Mouse (Mus musculus) liver, embryonic 15.5 days (tissue): ENCODE measurements at regions not wholly inside any gene's neighbourhood (a gene's known extent, or its start where the extent isn't known, plus 50 kb on each side); places are given as distances from the start of the nearest gene placed in this dataset.

ENCODE experiments used
- ATAC-seq: fragments of 200-750 bp; cut with Nextera tagmentation; 2 replicates; pipeline ENCODE4 v1.8.0; 2017; ENCODE audit warnings: moderate number of reproducible peaks, mild to moderate bottlenecking, moderate library complexity; ENCODE audit not compliant: insufficient read depth
- H3K27ac ChIP-seq: fragments of 300-500 bp; sonication (generic); replicated peaks from 2 replicates; pipeline ENCODE4 v1.5.1; 2015; ENCODE audit warnings: mild to moderate bottlenecking, inconsistent platforms
- H3K27me3 ChIP-seq: fragments of 300-500 bp; sonication (generic); 2 replicates; pipeline ENCODE4 v1.6.1; 2015; ENCODE audit warnings: mild to moderate bottlenecking, inconsistent platforms
- H3K36me3 ChIP-seq: fragments of 300-500 bp; sonication (generic); replicated peaks from 2 replicates; pipeline ENCODE4 v1.6.1; 2015; ENCODE audit warnings: moderate library complexity, mild to moderate bottlenecking, inconsistent platforms
- H3K4me1 ChIP-seq: fragments of 300-500 bp; sonication (generic); replicated peaks from 2 replicates; pipeline ENCODE4 v1.6.1; 2015; ENCODE audit warnings: inconsistent platforms
- H3K4me2 ChIP-seq: fragments of 300-500 bp; sonication (generic); 2 replicates; pipeline ENCODE4 v1.6.1; 2015; ENCODE audit warnings: moderate library complexity, mild to moderate bottlenecking, inconsistent platforms
- H3K4me3 ChIP-seq: fragments of 300-500 bp; sonication (generic); replicated peaks from 2 replicates; pipeline ENCODE4 v1.5.1; 2015; ENCODE audit warnings: mild to moderate bottlenecking, inconsistent platforms
- H3K9ac ChIP-seq: fragments of 300-500 bp; sonication (generic); 2 replicates; pipeline ENCODE4 v1.6.1; 2015; ENCODE audit warnings: moderate library complexity, mild to moderate bottlenecking, inconsistent platforms
- H3K9me3 ChIP-seq: fragments of 300-500 bp; sonication (generic); replicated peaks from 2 replicates; pipeline ENCODE4 v1.6.1; 2016; ENCODE audit warnings: inconsistent platforms
- WGBS: fragments of 180-500 bp; shearing (Covaris S2); methylation state at CpG from one replicate; pipeline ENCODE4 v1.1.7; 2015; ENCODE audit warnings: mixed read lengths; ENCODE audit not compliant: insufficient replicate concordance; 5-methylcytosine and 5-hydroxymethylcytosine counted together

GRCm38 (mm10) chr15:11774717-11775116 lies 132.4 kb downstream of the Npr3 start:
- no peaks in the 10 kb centered on the region for H3K4me1 ChIP-seq
- H3K4me3 ChIP-seq = no peak overlapping the region
- 54% methylated on average over 5 of the region's 5 CpGs for WGBS
- H3K27me3 ChIP-seq = no peaks in the 10 kb centered on the region
- no peaks in the 10 kb centered on the region for H3K36me3 ChIP-seq
- ATAC-seq = no peak
- no peak overlapping the region for H3K27ac ChIP-seq
- H3K9ac ChIP-seq = no peak overlapping the region
- H3K4me2 ChIP-seq = no peak overlapping the region
- H3K9me3 ChIP-seq = no peaks in the 10 kb centered on the region

- Histone ChIP-seq H3K4me1 (no peaks in the 10 kb centered on the region), H3K27ac (no peak overlapping the region), H3K9ac (no peak overlapping the region), H3K36me3 (no peaks in the 10 kb centered on the region), H3K27me3 (no peaks in the 10 kb centered on the region), H3K4me3 (no peak overlapping the region), H3K4me2 (no peak overlapping the region), H3K9me3 (no peaks in the 10 kb centered on the region)
- ATAC-seq = no peak
- WGBS = 65% methylated on average over 1 of the region's 1 CpGs
Measured at GRCm38 (mm10) chr15:11770596-11770995, 136.5 kb downstream of the Npr3 start.

- WGBS = 63% methylated on average over 1 of the region's 1 CpGs
Measured at GRCm38 (mm10) chr15:11757963-11758362, 149.1 kb downstream of the Npr3 start.

GRCm38 (mm10) chr15:11756786-11757185 lies 150.3 kb downstream of the Npr3 start:
- WGBS = 57% methylated on average over 7 of the region's 7 CpGs
- no peak for ATAC-seq

More at GRCm38 (mm10) chr15:11757963-11758362, 149.1 kb downstream of the Npr3 start:
- Histone ChIP-seq H3K4me1 (no peaks in the 10 kb centered on the region), H3K4me3 (no peak overlapping the region), H3K36me3 (no peaks in the 10 kb centered on the region), H3K9me3 (no peaks in the 10 kb centered on the region), H3K9ac (no peak overlapping the region), H3K27me3 (no peaks in the 10 kb centered on the region), H3K4me2 (no peak overlapping the region), H3K27ac (no peak overlapping the region)
- ATAC-seq = no peak

GRCm38 (mm10) chr15:11753216-11753615 lies 153.9 kb downstream of the Npr3 start:
- no peaks in the 10 kb centered on the region for H3K36me3 ChIP-seq
- no peak for ATAC-seq
- H3K9ac ChIP-seq = no peak overlapping the region
- H3K4me1 ChIP-seq = no peaks in the 10 kb centered on the region
- WGBS = 25% methylated on average over 3 of the region's 3 CpGs
- no peak overlapping the region for H3K4me3 ChIP-seq
- H3K27ac ChIP-seq = no peak overlapping the region
- no peak overlapping the region for H3K4me2 ChIP-seq
- no peaks in the 10 kb centered on the region for H3K9me3 ChIP-seq
- H3K27me3 ChIP-seq = no peaks in the 10 kb centered on the region

More at GRCm38 (mm10) chr15:11756786-11757185, 150.3 kb downstream of the Npr3 start:
- no peak overlapping the region for H3K4me3 ChIP-seq
- no peaks in the 10 kb centered on the region for H3K27me3 ChIP-seq
- no peaks in the 10 kb centered on the region for H3K9me3 ChIP-seq
- no peaks in the 10 kb centered on the region for H3K36me3 ChIP-seq
- H3K4me1 ChIP-seq = no peaks in the 10 kb centered on the region
- H3K9ac ChIP-seq = no peak overlapping the region
- no peak overlapping the region for H3K27ac ChIP-seq
- H3K4me2 ChIP-seq = no peak overlapping the region

- ATAC-seq = no peak
- H3K4me2 ChIP-seq = no peak overlapping the region
- H3K4me1 ChIP-seq = no peaks in the 10 kb centered on the region
- H3K27ac ChIP-seq = no peak overlapping the region
- no peak overlapping the region for H3K9ac ChIP-seq
- 61% methylated on average over 5 of the region's 5 CpGs for WGBS
- no peaks in the 10 kb centered on the region for H3K27me3 ChIP-seq
- H3K36me3 ChIP-seq = no peaks in the 10 kb centered on the region
- H3K4me3 ChIP-seq = no peak overlapping the region
- no peaks in the 10 kb centered on the region for H3K9me3 ChIP-seq
Measured at GRCm38 (mm10) chr15:11750893-11751292, 156.2 kb downstream of the Npr3 start.

GRCm38 (mm10) chr15:11749509-11749908 lies 157.6 kb downstream of the Npr3 start:
- H3K27ac ChIP-seq = no peak overlapping the region
- WGBS = 63% methylated on average over 4 of the region's 4 CpGs
- H3K9ac ChIP-seq = no peak overlapping the region
- H3K4me2 ChIP-seq = no peak overlapping the region
- ATAC-seq = no peak
- H3K4me1 ChIP-seq = no peaks in the 10 kb centered on the region
- H3K36me3 ChIP-seq = no peaks in the 10 kb centered on the region
- H3K27me3 ChIP-seq = no peaks in the 10 kb centered on the region
- H3K9me3 ChIP-seq = no peaks in the 10 kb centered on the region
- H3K4me3 ChIP-seq = no peak overlapping the region

- Histone ChIP-seq H3K4me1 (no peaks in the 10 kb centered on the region), H3K9me3 (no peaks in the 10 kb centered on the region), H3K4me3 (no peak overlapping the region), H3K27me3 (no peaks in the 10 kb centered on the region), H3K4me2 (no peak overlapping the region), H3K36me3 (no peaks in the 10 kb centered on the region), H3K9ac (no peak overlapping the region), H3K27ac (no peak overlapping the region)
- no peak for ATAC-seq
- WGBS = 65% methylated on average over 2 of the region's 2 CpGs
Measured at GRCm38 (mm10) chr15:11748306-11748705, 158.8 kb downstream of the Npr3 start.

GRCm38 (mm10) chr15:11746754-11747153 lies 160.3 kb downstream of the Npr3 start:
- Histone ChIP-seq H3K4me3 (no peak overlapping the region), H3K27ac (no peak overlapping the region), H3K9me3 (no peaks in the 10 kb centered on the region), H3K4me1 (no peaks in the 10 kb centered on the region), H3K4me2 (no peak overlapping the region), H3K9ac (no peak overlapping the region), H3K36me3 (no peaks in the 10 kb centered on the region), H3K27me3 (no peaks in the 10 kb centered on the region)
- 72% methylated on average over 1 of the region's 1 CpGs for WGBS
- no peak for ATAC-seq

GRCm38 (mm10) chr15:11745629-11746372 lies 161.3 kb downstream of the Npr3 start:
- 52% methylated on average over 9 of the region's 9 CpGs for WGBS

GRCm38 (mm10) chr15:11744903-11745302 lies 162.2 kb downstream of the Npr3 start:
- Histone ChIP-seq H3K36me3 (no peaks in the 10 kb centered on the region), H3K4me1 (no peaks in the 10 kb centered on the region), H3K9me3 (no peaks in the 10 kb centered on the region), H3K9ac (no peak overlapping the region), H3K27me3 (no peaks in the 10 kb centered on the region), H3K4me3 (no peak overlapping the region), H3K27ac (no peak overlapping the region), H3K4me2 (no peak overlapping the region)
- ATAC-seq = no peak
- 58% methylated on average over 5 of the region's 5 CpGs for WGBS

More at GRCm38 (mm10) chr15:11745629-11746372, 161.3 kb downstream of the Npr3 start:
- H3K4me2 ChIP-seq = no peak overlapping the region
- no peak overlapping the region for H3K4me3 ChIP-seq
- H3K27me3 ChIP-seq = no peaks in the 10 kb centered on the region
- no peak for ATAC-seq
- no peaks in the 10 kb centered on the region for H3K36me3 ChIP-seq
- H3K4me1 ChIP-seq = no peaks in the 10 kb centered on the region
- no peak overlapping the region for H3K27ac ChIP-seq
- H3K9me3 ChIP-seq = no peaks in the 10 kb centered on the region
- H3K9ac ChIP-seq = no peak overlapping the region

GRCm38 (mm10) chr15:11744296-11744695 lies 162.8 kb downstream of the Npr3 start:
- ATAC-seq = no peak
- Histone ChIP-seq H3K9me3 (no peaks in the 10 kb centered on the region), H3K36me3 (no peaks in the 10 kb centered on the region), H3K27me3 (no peaks in the 10 kb centered on the region), H3K4me3 (no peak overlapping the region), H3K27ac (no peak overlapping the region), H3K4me2 (no peak overlapping the region), H3K9ac (no peak overlapping the region), H3K4me1 (no peaks in the 10 kb centered on the region)
- WGBS = 67% methylated on average over 2 of the region's 2 CpGs
